Mouse (Mus musculus) gastrocnemius, postnatal 14 days (tissue): Measurements from ENCODE around the gene Mical2. TPM values are rescaled to one million over a fixed set of nuclear protein-coding genes. Genes with fewer than 3 reads are reported as not detected.

Experiments
- DNase-seq: peaks from one replicate; pipeline ENCODE4 v3.0.0; 2021; ENCODE audit warnings: mixed read lengths
- intact Hi-C: fragments of 180-260 bp; cut with DNase I; formaldehyde crosslinking; loops from one replicate; pipeline ENCODE4 v1.15.1; 2025; ENCODE audit warnings: low total_unique reads
- total RNA-seq, 2 experiments: library from RNA; stranded (reverse); gene quantifications; 2 replicates each; pipeline ENCODE4 v1.2.3; 2021

The Mical2 gene
- total RNA-seq, 2 experiments from 2014 or later: 86.4 to 106 TPM

- intact Hi-C loops: loop anchor here (10.0 kb wide), 1 partner anchor 146 kb away; no protein-coding TSS in a partner anchor
- DNase-seq: no peak
Observed at GRCm38 (mm10) chr7:112330935-112331334, 105.3 kb downstream of the Mical2 start.

GRCm38 (mm10) chr7:112331804-112332203 lies 106.1 kb downstream of the Mical2 start:
- intact Hi-C loops: loop anchor here (10.0 kb wide), 1 partner anchor 147 kb away; no protein-coding TSS in a partner anchor
- DNase-seq: no peak

- DNase-seq: no peak
- intact Hi-C loops: loop anchor here (10.0 kb wide), 1 partner anchor 148 kb away; no protein-coding TSS in a partner anchor
Observed at GRCm38 (mm10) chr7:112332426-112332825, 106.8 kb downstream of the Mical2 start.

GRCm38 (mm10) chr7:112333404-112333803 lies 107.7 kb downstream of the Mical2 start:
- intact Hi-C loops: loop anchor here (10.0 kb wide), 1 partner anchor 149 kb away; no protein-coding TSS in a partner anchor
- DNase-seq: peak; percentile 72

GRCm38 (mm10) chr7:112336213-112336631 lies 110.6 kb downstream of the Mical2 start:
- DNase-seq: peak; percentile 90
- intact Hi-C loops: loop anchor here (10.0 kb wide), 1 partner anchor 151 kb away; no protein-coding TSS in a partner anchor

- intact Hi-C loops: loop anchor here (10.0 kb wide), 1 partner anchor 152 kb away; no protein-coding TSS in a partner anchor
- DNase-seq: peak; percentile 75
Observed at GRCm38 (mm10) chr7:112336769-112337168, 111.1 kb downstream of the Mical2 start.

GRCm38 (mm10) chr7:112337736-112338135 lies 112.1 kb downstream of the Mical2 start:
- intact Hi-C loops: loop anchor here (10.0 kb wide), 1 partner anchor 153 kb away; no protein-coding TSS in a partner anchor
- peak; percentile 31 for DNase-seq

GRCm38 (mm10) chr7:112341052-112341451 lies 115.4 kb downstream of the Mical2 start:
- no peak for DNase-seq
- intact Hi-C loops: no loop called here

- intact Hi-C loops: no loop called here
- DNase-seq: no peak
Observed at GRCm38 (mm10) chr7:112345687-112346086, 120.0 kb downstream of the Mical2 start.

- DNase-seq: no peak
- intact Hi-C loops: no loop called here
Observed at GRCm38 (mm10) chr7:112351541-112351940, 125.9 kb downstream of the Mical2 start.

GRCm38 (mm10) chr7:112352005-112352404 lies 126.3 kb downstream of the Mical2 start:
- intact Hi-C loops: no loop called here
- DNase-seq: no peak

GRCm38 (mm10) chr7:112353011-112353410 lies 127.4 kb downstream of the Mical2 start:
- DNase-seq: no peak
- intact Hi-C loops: no loop called here

GRCm38 (mm10) chr7:112353939-112354338 lies 128.3 kb downstream of the Mical2 start:
- no peak for DNase-seq
- intact Hi-C loops: no loop called here

GRCm38 (mm10) chr7:112354503-112354951 lies 128.9 kb downstream of the Mical2 start:
- DNase-seq: peak; percentile 43
- intact Hi-C loops: no loop called here

- intact Hi-C loops: no loop called here
- DNase-seq: no peak
Observed at GRCm38 (mm10) chr7:112359594-112359993, 133.9 kb downstream of the Mical2 start.

- intact Hi-C loops: no loop called here
- DNase-seq: no peak
Observed at GRCm38 (mm10) chr7:112362574-112363200, 137.0 kb downstream of the Mical2 start.

- intact Hi-C loops: loop anchor here (5.0 kb wide), 2 partner anchors 184 to 279 kb away; no protein-coding TSS in a partner anchor
- DNase-seq: no peak
Observed at GRCm38 (mm10) chr7:112365864-112366263, 140.2 kb downstream of the Mical2 start.

- intact Hi-C loops: loop anchor here (2.0 to 5.0 kb wide), 3 partner anchors 34 to 282 kb away; no protein-coding TSS in a partner anchor
- peak; percentile 83 for DNase-seq
Observed at GRCm38 (mm10) chr7:112369046-112369445, 143.4 kb downstream of the Mical2 start.

- DNase-seq: no peak
- intact Hi-C loops: loop anchor here (2.0 to 10.0 kb wide), 4 partner anchors 35 to 765 kb away; no protein-coding TSS in a partner anchor
Observed at GRCm38 (mm10) chr7:112369977-112370376, 144.3 kb downstream of the Mical2 start.

GRCm38 (mm10) chr7:112371387-112371786 lies 145.7 kb downstream of the Mical2 start:
- intact Hi-C loops: loop anchor here (10.0 kb wide), 1 partner anchor 763 kb away; no protein-coding TSS in a partner anchor
- no peak for DNase-seq

GRCm38 (mm10) chr7:112374035-112374434 lies 148.4 kb downstream of the Mical2 start:
- DNase-seq: no peak
- intact Hi-C loops: loop anchor here (10.0 kb wide), 1 partner anchor 761 kb away; no protein-coding TSS in a partner anchor
